Mouse (Mus musculus): Measurements from ENCODE around the gene Kit. TPM values are rescaled to one million over a fixed set of nuclear protein-coding genes. Genes with fewer than 3 reads are reported as not detected.

The Kit gene
- total RNA-seq (2021): 5.6 and 10.2 TPM in 2 replicates
- long read RNA-seq, full-length matches to known transcripts: 1 of 3 reads
- long read RNA-seq, partial matches to known transcripts: 1 of 3 reads
- long read RNA-seq, other reads (novel, unspliced or antisense): 1 of 3 reads

- DNase-seq: peak; percentile 80
Observed at GRCm38 (mm10) chr5:75574852-75575566, at the start of gene Kit. TSS of gene Kit (plus strand) at chr5:75574916.

GRCm38 (mm10) chr5:75536156-75536555 is 38.6 kb upstream of the Kit start:
- DNase-seq: no peak

- no peak for DNase-seq
Observed at GRCm38 (mm10) chr5:75537717-75538116, 37.0 kb upstream of the Kit start.

DNA sequence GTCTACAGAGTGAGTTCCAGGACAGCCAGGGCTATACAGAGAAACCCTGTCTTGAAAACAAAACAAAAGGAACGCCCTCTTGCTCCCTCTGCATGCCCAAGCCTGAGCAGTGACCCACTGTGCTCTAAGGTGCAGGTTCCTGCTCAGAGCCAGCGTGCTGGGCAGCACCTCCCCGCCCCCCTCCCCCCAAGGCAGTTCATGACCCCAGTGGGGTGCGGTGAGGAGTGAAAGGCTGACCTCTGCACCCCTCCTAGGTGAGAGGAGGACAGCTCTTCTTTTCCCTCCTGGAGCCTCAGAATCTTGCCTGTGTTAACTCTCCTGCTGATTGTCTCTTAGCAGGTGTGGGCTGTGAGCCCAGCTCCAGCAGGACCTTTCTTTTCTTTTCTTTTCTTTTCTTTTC is 36.3 kb upstream of the Kit start:
- no peak for DNase-seq

- no peak for DNase-seq
Observed at GRCm38 (mm10) chr5:75539098-75539497, 35.6 kb upstream of the Kit start.

DNA sequence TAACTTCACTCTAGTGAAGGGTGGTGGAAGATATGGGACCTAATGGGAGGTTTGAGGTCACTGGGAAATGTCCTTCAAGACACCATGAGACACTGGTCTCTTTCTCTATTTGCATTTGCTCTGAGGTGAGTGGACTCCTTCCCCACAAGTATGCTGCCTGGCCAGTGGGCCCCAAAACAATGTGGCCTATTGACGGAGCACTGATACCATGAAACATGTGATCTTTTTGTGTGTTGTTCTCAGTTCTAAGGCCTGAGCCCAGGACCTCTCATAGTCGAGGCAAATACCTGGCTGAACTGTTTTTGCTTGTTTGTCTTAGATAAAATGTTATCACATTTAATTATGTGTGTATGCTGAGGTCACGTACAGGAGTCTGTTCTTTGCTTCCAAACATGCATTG is 31.0 kb upstream of the Kit start:
- DNase-seq: no peak

DNA sequence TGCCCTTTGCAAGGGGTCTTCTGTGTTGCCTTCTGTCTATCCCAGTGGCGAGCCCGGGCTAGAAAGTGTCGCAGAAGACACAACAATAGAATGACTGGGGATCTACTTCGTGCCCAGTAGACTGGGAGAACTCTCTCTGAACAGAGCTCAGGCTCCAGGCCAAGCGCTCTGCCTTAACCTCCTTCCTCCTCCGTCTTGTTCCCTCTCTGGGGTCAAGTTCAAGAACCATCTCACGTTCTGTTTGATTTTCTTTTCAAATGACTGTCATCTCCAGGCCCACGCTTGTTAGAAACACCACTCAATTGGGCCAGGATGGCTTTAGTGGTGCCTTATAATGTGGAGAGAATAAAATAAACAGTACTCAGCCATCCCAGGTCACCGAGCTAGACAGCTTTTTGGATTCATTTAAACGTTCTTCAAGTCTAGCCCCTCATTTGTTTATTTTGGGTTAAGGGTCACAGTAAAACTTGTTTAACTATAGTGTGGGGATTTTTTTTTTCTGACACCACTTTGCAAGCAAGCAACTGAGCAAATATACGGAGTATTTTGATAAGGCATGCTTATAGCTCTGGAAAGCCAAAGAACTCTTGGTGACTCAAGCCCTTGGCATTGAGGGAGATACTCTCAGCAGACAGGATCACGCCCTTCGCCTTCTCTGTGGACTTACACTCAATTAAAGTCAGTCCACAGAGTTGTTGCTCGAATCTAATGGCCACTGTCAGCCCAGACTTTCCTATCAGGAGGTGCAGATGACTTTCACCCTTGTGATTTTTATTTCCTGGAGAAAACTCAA is 30.0 kb upstream of the Kit start:
- no peak for DNase-seq

DNA sequence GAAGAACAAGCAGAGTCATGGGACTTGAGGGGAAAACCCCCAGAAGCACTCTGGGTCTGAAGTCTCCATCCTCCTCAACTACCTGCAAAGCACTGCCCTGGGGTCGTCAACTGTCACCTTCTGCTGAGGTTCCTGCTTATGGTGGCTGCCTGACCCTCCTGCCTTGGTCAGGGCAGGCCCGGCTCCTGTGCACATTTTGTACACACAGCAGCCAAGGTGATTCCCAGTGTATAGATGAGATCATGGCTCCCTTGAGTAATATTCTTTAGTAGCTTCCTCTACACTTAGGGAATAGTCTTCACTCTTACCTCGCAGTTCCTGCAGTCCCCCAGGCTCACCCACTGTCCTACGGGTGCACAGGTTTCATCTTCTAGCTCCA is 29.5 kb upstream of the Kit start:
- DNase-seq: no peak

- no peak for DNase-seq
Observed at GRCm38 (mm10) chr5:75553021-75553420, 21.7 kb upstream of the Kit start.

DNA sequence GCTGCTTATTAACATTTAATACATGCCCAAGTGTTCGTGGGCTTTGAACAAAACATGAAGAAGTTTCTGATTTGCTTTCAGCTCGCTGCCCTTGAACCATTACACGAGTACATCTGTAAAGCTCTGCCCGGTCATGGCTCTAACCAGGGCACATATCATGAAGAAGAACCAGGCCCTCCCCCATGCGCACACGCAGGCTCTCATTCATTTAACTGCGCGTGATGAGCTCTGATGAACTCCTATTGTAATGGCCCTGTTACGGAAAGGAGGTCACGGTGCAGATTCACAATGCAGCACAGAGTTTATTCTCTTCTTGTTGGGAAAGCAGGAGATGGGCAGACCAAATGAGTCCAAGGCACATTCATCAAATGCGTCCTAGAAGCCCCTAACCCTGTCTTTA is 17.1 kb upstream of the Kit start:
- no peak for DNase-seq

DNA sequence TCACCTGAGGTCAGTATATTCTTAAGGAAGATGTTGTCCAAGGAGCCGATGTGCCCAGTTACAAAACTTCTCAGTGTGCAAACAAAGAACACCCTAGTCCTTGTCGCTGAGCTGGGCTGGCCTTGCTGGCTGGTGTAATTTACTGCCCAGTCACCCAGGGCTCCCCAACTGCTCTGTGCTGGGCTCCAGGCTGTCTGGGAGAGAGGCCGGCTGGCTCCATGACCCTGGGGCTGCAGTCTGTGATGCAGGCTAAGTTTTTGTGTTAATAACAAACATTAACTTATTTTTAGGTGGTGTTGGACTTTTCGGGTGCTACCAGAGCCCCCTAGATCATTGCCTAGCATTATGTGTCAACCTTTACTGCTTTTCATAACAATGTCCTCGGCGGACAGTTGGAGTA is 15.4 kb upstream of the Kit start:
- DNase-seq: peak; percentile 65

DNA sequence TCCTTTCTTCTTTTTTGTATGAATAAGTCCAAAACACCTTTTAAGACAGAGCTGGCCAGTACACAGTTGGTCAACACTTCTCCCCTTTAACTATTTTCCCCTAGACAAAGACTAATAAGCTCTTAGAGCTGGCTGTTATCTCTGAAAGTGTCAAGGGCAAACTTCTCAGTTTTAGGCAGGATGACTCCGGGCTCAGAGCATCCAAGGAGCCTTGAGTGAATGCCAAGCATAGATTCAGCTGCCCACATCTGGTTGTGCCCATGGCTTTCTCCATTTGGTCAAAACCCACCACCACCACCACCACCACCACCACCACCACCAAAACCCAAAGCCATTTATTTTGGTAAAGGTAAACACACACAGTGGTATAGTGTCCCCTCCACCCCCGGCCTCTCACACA is 13.5 kb upstream of the Kit start:
- peak; percentile 18 for DNase-seq

DNA sequence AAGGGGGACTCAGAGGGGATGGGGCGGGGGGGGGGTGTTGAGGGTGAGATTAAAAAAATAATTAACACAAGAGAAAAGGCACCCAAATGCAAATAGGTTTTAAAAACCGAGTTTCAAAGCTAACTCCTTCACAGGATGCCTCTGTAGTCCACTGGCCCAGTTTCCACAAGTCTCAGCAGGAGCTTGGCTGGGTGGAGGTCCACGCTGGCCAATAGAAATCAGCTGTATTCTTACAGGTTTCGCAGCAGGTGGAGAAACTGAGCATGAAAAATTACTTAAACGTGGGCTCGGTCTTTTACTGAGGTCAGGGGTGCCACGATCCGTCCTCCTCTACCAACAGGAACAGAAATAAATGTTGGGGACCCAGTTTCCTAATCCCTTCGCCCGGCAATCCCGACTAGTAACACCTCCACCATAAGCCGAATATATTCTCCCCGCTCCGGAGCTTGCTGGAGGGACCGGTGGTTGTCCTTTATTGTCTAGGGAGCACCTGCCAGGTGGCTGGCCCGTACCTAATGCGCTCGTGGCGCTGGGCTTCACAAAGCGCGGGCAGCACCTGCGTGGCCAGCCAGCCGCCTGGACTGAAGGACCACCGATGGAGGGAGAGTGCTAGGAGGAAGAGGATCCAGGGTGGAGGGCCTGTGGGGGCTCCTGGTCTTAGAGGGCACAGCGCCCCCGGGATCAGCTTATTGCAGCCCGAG is 415 bp upstream of the Kit start:
- DNase-seq: no peak

DNA sequence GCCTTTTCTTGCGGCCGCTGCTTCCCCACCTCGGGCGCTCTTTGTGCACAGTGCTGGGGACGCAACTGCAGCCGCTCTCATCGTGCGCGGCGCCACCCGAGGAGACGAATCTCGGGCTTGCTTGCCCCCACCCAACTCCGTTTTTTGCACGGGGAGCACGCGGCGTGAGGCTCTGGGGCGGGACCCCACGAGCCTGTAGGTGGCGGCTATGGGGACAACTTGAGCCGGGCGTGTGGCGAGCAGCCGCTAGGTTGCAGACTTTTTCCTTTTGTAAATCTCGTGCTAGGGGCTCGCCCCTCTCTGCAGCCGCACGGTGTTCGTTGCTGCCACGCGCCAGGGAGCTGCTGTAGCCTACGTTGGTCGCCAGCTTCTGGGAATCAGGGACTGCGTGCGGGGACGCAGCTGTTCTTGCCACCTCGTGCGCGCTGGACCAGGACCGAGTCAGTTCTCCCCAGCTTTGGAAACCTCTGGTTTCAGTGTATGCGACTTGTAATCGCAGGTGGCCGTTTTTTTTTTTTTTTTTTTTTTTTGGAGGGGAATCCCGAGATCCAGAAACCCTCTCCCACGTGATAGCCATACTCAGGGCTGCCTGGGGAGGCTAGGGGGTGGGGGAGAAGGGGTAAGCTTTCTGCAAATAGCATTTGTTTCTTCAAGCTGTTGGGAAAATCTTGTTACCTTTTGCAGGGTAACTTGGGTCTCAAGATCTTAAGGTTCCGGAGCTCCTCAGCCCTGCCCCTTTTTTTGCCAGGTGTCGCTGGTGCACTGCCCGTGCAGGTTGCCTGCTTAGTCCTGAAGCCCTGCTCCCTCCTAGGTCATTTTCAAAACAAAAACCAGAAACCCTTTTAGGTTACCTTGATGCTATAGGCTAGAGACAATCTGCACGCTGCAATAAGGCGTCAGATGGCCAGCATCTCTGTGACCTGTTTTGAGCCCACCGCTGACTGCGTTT is 1.1 kb downstream of the Kit start:
- DNase-seq: peak; percentile 54

DNA sequence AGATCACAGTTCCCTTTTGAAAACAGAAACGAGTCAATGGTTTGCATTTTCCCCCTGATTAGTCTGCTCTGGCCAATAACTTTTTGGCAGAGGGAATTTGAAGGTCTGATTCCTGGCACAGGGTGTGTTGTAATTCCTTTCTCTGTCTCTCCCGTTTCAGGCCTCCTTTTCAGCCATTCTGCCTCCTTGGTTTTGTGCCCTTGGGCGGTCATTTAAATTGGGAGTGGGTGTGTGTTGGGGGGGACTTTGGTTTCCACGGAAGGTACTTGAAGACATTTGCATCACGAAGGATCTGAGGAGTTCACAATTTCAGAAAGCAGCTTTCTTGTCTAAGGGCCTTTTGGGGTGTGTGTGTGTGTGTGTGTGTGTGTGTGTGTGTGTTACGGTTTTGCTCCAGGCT is 2.0 kb downstream of the Kit start:
- no peak for DNase-seq

GRCm38 (mm10) chr5:75578141-75578540 is 3.4 kb downstream of the Kit start:
- no peak for DNase-seq

DNA sequence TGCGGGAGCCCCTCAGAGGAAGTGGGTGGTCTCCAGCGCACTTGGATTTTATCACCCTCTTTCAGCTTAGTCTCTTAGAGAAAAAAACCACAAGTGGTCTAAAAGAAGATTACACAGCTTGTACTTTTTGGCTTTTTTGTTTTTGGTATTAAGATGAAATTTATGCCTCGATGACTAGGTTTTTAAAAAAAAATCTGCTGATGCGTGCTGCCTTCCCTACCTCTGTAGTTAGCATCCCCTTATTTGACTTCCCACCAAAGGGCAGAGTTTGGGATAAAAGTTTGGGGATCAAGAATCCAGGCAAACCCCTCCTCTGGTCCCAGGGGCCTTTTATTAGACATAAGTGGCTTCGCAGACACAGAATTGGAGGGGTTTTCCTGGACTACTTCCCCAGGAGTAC is 4.5 kb downstream of the Kit start:
- DNase-seq: no peak

DNA sequence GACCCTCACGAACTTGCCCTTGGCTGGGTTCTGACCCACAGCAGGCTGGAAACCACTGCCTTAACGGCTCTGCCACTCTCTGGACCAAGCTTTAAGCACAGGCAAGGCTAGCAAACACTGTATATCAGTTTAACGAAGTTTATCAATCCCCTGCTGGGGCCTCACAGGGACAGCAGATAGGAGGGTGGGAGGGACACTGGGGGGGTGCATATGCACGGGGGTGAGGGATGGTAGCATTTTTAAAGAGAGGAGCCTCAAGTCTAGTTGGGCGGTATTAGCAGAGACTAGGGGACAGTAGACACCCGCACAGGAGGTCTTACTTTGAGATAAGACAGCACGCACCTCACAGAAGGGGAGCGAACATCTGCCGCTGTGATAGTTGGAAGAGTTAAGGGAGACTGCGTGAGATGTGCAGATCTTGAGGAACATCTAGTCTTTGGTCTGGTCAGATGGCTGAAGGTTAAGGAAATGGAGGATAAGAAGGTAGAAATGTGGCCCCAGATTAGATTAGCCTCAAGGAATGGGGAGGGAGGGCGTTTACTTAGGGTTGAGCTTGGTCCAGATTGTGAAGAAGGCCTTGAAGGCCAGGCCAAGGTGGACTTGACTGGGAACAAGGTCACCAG is 5.0 kb downstream of the Kit start:
- no peak for DNase-seq

DNA sequence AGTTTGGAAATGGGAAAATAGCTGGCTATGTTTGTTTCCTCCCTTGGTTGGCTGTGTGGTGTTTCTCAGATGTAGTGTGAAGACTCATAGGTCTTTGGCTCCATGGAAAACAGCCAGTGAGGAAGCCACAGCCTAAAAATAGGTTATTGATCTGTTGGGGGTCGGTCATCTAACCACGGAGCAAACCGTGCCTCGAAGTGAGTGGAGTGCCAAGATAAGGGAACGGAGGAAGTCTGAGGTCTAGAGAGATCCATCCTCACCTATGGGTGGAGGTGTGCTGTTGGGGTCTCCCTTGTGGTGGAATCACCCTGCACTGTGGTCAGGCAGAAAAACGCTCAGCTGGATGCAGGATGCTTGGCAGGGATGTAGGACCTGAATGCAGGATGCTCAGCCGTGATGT is 7.2 kb downstream of the Kit start:
- no peak for DNase-seq

DNA sequence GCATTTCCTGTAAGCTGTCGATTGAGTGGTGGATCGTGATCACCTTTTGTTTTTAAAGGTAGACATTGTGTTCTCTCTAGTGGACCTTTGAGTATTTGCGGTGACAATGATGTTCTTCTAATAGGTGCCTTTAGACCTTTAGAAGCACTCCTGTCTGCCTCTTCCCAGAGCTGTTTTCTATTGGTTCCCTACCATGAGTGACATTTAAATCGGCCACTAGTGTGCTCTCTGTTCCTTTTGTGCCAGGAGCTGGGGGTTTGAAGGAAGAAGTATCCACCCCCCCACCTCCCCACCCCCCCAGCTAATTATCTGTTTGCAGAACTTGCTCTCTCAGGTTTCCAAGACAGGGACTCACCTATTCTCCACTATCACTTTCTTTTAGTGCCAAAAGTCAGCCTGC is 13.1 kb downstream of the Kit start:
- DNase-seq: no peak

GRCm38 (mm10) chr5:75589552-75590346 is 15.0 kb downstream of the Kit start:
- DNase-seq: no peak
